Mouse (Mus musculus) midbrain, postnatal 0 days (tissue): ENCODE measurements around the gene Chsy1. TPM values are rescaled to one million over a fixed set of nuclear protein-coding genes. Genes with fewer than 3 reads are reported as not detected.

ENCODE experiments used
- ATAC-seq: fragments of 200-750 bp; cut with Nextera tagmentation; 2 replicates; pipeline ENCODE4 v1.8.0; 2017; ENCODE audit warnings: moderate number of reproducible peaks, mild to moderate bottlenecking, moderate TSS enrichment, moderate library complexity; ENCODE audit not compliant: low FRiP score
- DNase-seq: peaks from one replicate; pipeline ENCODE4 v3.0.0-alpha.2; 2015; ENCODE audit warnings: low spot score
- H3K27ac ChIP-seq: fragments of 300-500 bp; sonication (generic); 2 replicates; pipeline ENCODE4 v1.5.1; 2014; ENCODE audit warnings: low read depth, mild to moderate bottlenecking, low read length, mixed read lengths
- H3K27me3 ChIP-seq: fragments of 300-500 bp; sonication (generic); 2 replicates; pipeline ENCODE4 v1.6.1; 2014; ENCODE audit warnings: low read length, control low read depth, mixed read lengths; ENCODE audit not compliant: insufficient read depth
- H3K36me3 ChIP-seq: fragments of 300-500 bp; sonication (generic); 2 replicates; pipeline ENCODE4 v1.6.1; 2014; ENCODE audit warnings: low read length, control low read depth, mixed read lengths; ENCODE audit not compliant: insufficient read depth
- H3K4me1 ChIP-seq: fragments of 300-500 bp; sonication (generic); 2 replicates; pipeline ENCODE4 v1.6.1; 2014; ENCODE audit warnings: mild to moderate bottlenecking, control low read depth, antibody characterized with exemption, low read length, mixed read lengths; ENCODE audit not compliant: insufficient read depth
- H3K4me2 ChIP-seq: fragments of 300-500 bp; sonication (generic); 2 replicates; pipeline ENCODE4 v1.6.1; 2014; ENCODE audit warnings: low read depth, mild to moderate bottlenecking, low read length, mixed read lengths; ENCODE audit not compliant: poor library complexity, severe bottlenecking
- H3K4me3 ChIP-seq: fragments of 300-500 bp; sonication (generic); 2 replicates; pipeline ENCODE4 v1.5.1; 2014; ENCODE audit warnings: low read depth, mild to moderate bottlenecking, low read length, moderate library complexity
- H3K9ac ChIP-seq: fragments of 300-500 bp; sonication (generic); replicated peaks from 2 replicates; pipeline ENCODE4 v1.6.1; 2014; ENCODE audit warnings: mild to moderate bottlenecking, low read length, moderate library complexity, mixed read lengths; ENCODE audit not compliant: poor library complexity, severe bottlenecking
- H3K9me3 ChIP-seq: fragments of 300-500 bp; sonication (generic); 2 replicates; pipeline ENCODE4 v1.6.1; 2016; ENCODE audit warnings: low read length, control low read depth
- CTCF ChIP-seq: IDR thresholded peaks from 2 replicates; pipeline ENCODE4 v1.5.1; 2016; ENCODE audit warnings: antibody characterized with exemption, mild to moderate bottlenecking
- WGBS: fragments of 180-500 bp; shearing (Covaris S2); extraction: QIAGEN DNeasy Blood & Tissue Kit; methylation state at CpG from one replicate; pipeline ENCODE4 v1.1.7; 2014; 5-methylcytosine and 5-hydroxymethylcytosine counted together
- polyA plus RNA-seq: library from polyadenylated mRNA; unstranded; fragments of >200 nt; fragmentation: Nextera tagmentation; extraction: Ambion mirVana; gene quantifications from 2 replicates; pipeline ENCODE4 v1.2.1, GENCODE M21; 2015
- total RNA-seq: library from RNA; depleted of rRNA; stranded (reverse); fragments of >200 nt; gene quantifications from 2 replicates; pipeline ENCODE4 v1.2.3, GENCODE M21; 2014

Chsy1 gene
- total and polyA plus RNA-seq, 2 experiments from 2014 or later, result 7.2 to 38.9 TPM

GRCm38 (mm10) chr7:66138301-66138700 is 29.0 kb downstream of the Chsy1 start:
- Histone ChIP-seq H3K4me2 (no peak overlapping the region), H3K9me3 (no peaks in the 10 kb centered on the region), H3K27me3 (no peaks in the 10 kb centered on the region), H3K4me1 (peaks cover 26% of the 10 kb centered on the region), H3K9ac (no peak overlapping the region), H3K36me3 (no peaks in the 10 kb centered on the region), H3K27ac (no peak overlapping the region), H3K4me3 (no peak overlapping the region)
- DNase-seq (peak; percentile 45), ATAC-seq (no peak)
- 46% methylated on average over 4 of the region's 4 CpGs for WGBS
- TF ChIP-seq CTCF, result no peak

- H3K9me3 ChIP-seq, result no peaks in the 10 kb centered on the region
- no peak for TF ChIP-seq CTCF
- WGBS, result 89% methylated on average over 5 of the region's 5 CpGs
- no peak for DNase-seq
- peaks cover 26% of the 10 kb centered on the region for H3K4me1 ChIP-seq
- ATAC-seq, result no peak
- no peaks in the 10 kb centered on the region for H3K36me3 ChIP-seq
- H3K4me3 ChIP-seq, result no peak overlapping the region
- no peaks in the 10 kb centered on the region for H3K27me3 ChIP-seq
- H3K27ac ChIP-seq, result no peak overlapping the region
- H3K9ac ChIP-seq, result no peak overlapping the region
- H3K4me2 ChIP-seq, result no peak overlapping the region
Measured at GRCm38 (mm10) chr7:66138878-66139277, 29.6 kb downstream of the Chsy1 start.

DNA sequence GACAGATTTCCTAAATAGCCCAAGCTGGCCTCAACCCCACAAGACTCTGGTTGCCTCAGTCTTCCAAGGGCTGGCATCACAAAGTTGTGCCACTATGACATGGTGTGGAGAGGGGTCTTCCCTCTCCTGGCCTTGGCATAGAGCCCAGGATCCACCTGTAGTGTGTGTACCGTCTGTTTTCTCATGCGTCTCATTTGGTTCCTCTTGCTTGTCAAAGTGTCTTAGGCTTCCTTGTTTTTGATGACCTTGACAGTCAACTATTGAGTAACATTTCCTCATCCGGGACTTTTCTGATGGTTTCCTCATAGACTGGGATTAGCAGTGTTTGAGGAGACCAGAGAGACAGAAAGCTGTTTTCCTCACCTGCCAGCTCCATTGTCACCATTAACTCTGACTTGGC is 30.8 kb downstream of the Chsy1 start:
- Histone ChIP-seq H3K4me1 (peaks cover 26% of the 10 kb centered on the region), H3K4me3 (no peak overlapping the region), H3K9me3 (no peaks in the 10 kb centered on the region), H3K4me2 (no peak overlapping the region), H3K27ac (no peak overlapping the region), H3K9ac (no peak overlapping the region), H3K27me3 (no peaks in the 10 kb centered on the region), H3K36me3 (no peaks in the 10 kb centered on the region)
- DNase-seq (no peak), ATAC-seq (no peak)
- no peak for TF ChIP-seq CTCF
- 62% methylated on average over 3 of the region's 3 CpGs for WGBS

GRCm38 (mm10) chr7:66140923-66141570 is 31.7 kb downstream of the Chsy1 start:
- Histone ChIP-seq H3K27ac (peak overlapping the region; percentile 38; the same call in 1 of the 2 replicates), H3K36me3 (no peaks in the 10 kb centered on the region), H3K4me2 (no peak overlapping the region), H3K9ac (0 out of 2 replicates have a peak overlapping the region, but pooled peaks have one; percentile 2), H3K9me3 (no peaks in the 10 kb centered on the region), H3K4me1 (peaks cover 26% of the 10 kb centered on the region), H3K4me3 (no peak overlapping the region), H3K27me3 (no peaks in the 10 kb centered on the region)
- no peak for TF ChIP-seq CTCF
- peak; percentile 58; the same call in 1 of the 2 replicates for ATAC-seq
- no peak for DNase-seq
- WGBS, result 25% methylated on average over 4 of the region's 4 CpGs

DNA sequence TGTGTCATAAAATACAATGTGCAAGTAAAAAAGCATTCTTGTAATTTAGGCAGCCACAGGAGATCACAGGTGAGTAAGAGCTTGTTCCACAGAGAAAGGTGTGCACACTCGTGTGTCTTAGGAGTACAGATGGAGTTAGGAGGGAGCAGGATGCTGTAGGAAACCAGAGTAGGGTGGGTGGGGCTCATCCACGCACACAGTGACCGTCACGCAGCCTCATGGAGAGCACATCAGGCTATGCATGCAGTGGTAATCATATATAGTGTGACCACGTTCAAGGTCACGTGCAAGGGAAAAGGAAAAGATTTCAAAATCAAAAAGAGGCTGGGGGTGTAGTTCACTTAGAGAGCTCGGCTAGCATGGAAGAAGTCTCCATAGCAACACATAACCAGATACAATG is 33.2 kb downstream of the Chsy1 start:
- 59% methylated on average over 7 of the region's 7 CpGs for WGBS
- Histone ChIP-seq H3K4me3 (no peak overlapping the region), H3K9ac (no peak overlapping the region; the same call in 1 of the 2 replicates), H3K27me3 (no peaks in the 10 kb centered on the region), H3K4me2 (no peak overlapping the region), H3K9me3 (no peaks in the 10 kb centered on the region), H3K4me1 (peaks cover 23% of the 10 kb centered on the region), H3K27ac (peak overlapping the region; percentile 49; the same call in 1 of the 2 replicates), H3K36me3 (no peaks in the 10 kb centered on the region)
- peak; percentile 68 for ATAC-seq
- no peak for DNase-seq
- TF ChIP-seq CTCF, result no peak

- H3K9ac ChIP-seq, result no peak overlapping the region
- no peaks in the 10 kb centered on the region for H3K9me3 ChIP-seq
- no peak overlapping the region for H3K4me3 ChIP-seq
- H3K4me2 ChIP-seq, result no peak overlapping the region
- no peaks in the 10 kb centered on the region for H3K36me3 ChIP-seq
- H3K27me3 ChIP-seq, result no peaks in the 10 kb centered on the region
- ATAC-seq (no peak), DNase-seq (no peak)
- 87% methylated on average over 2 of the region's 2 CpGs for WGBS
- H3K4me1 ChIP-seq, result peaks cover 23% of the 10 kb centered on the region
- H3K27ac ChIP-seq, result no peak overlapping the region
- no peak for TF ChIP-seq CTCF
Measured at GRCm38 (mm10) chr7:66144543-66144942, 35.2 kb downstream of the Chsy1 start.
